Mouse (Mus musculus) large intestine, adult 2 months (tissue): ENCODE results near the gene Kcnk7. TPM values are rescaled to one million over a fixed set of nuclear protein-coding genes. Genes with fewer than 3 reads are reported as not detected.
"Not testable (repeated sequence)": the region's sequence is repeated elsewhere in the genome, so short reads cannot be mapped to it uniquely, and the experiment has no call there.

Experiments
- DNase-seq: peaks from one replicate; pipeline ENCODE4 v3.0.0-alpha.2; 2012; ENCODE audit warnings: low read depth, low spot score
- WGBS: fragments of 180-500 bp; shearing (Covaris S2); methylation state at CpG from one replicate; pipeline ENCODE4 v1.1.7; 2018; 5-methylcytosine and 5-hydroxymethylcytosine counted together
- polyA plus RNA-seq: library from polyadenylated mRNA; depleted of rRNA; stranded (reverse); fragments of >200 nt; gene quantifications from 2 replicates; pipeline ENCODE4 v1.2.3, GENCODE M21; 2012; rRNA removed

The Kcnk7 gene
- 0.18 TPM in 1 of 2 replicates, not detected in the other for polyA plus RNA-seq

- WGBS: 36% methylated on average over 17 of the region's 17 CpGs
These were observed at the start of gene Kcnk7 for GRCm38 (mm10) chr19:5704163-5704800. Gene Kcnk7 (plus strand): TSS chr19:5704367.

DNA sequence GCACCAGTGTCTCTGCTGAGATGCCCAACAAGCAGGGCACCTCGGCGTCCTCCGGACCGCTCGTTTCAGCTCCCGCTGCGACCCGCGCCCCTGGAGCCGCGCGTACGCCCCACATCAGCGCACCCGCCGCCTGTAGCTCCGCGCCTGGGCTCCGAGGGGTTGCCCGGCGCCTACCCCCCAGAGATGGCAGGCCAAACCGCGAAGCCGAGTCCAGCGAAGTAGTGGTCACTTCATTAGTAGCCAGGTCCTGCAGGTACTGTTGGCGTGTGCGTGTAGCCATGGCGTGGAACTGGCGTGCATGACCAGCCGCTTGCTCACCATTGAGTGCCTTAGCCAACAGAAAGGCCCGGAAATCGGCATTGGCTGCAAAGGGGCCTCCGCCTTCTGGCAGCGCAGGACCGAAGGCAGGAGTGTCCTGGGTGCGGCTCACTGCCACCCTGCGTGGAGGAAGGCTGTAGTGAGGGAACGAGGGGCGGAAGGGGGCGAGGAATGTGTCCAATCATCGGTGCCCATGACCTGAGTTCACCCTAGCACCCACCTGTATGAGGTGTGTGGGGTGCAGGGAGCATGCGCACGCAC, 49.4 kb upstream of the Kcnk7 start:
- WGBS: 39% methylated on average over 43 of the region's 43 CpGs
- DNase-seq: no peak

More at GRCm38 (mm10) chr19:5704163-5704800, at the start of gene Kcnk7:
- DNase-seq: no peak

GRCm38 (mm10) chr19:5660942-5661751, 43.0 kb upstream of the Kcnk7 start:
- DNase-seq: no peak
- 74% methylated on average over 16 of the region's 16 CpGs for WGBS

DNA sequence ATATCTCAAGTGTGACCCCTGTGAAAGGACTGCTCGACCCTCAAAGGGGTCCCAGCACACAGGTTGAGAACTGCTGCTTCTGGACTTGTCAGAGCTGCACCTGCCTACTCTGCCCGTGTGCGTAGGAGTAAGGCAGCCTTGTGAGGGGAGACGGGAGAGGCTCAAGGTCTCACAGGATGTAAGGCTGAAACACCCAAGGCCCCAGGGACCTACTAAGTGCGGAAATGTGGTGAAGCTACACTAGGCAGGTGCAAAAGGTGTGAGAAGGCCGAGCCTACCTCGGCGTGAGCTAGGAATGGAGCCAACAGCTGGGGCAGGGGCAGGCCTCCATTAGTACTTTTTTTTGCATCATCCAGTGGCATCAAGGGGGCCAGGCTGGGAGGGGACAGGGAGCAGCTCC, 41.9 kb upstream of the Kcnk7 start:
- DNase-seq: no peak
- WGBS: 65% methylated on average over 8 of the region's 8 CpGs

GRCm38 (mm10) chr19:5662981-5663913, 40.9 kb upstream of the Kcnk7 start, which contains the start of gene Sipa1:
Gene Sipa1 (minus strand): TSS chr19:5663707.
- WGBS: 3% methylated on average over 32 of the region's 32 CpGs
- peak; percentile 70 for DNase-seq

- 95% methylated on average over 10 of the region's 10 CpGs for WGBS
These were observed 39.4 kb upstream of the Kcnk7 start for GRCm38 (mm10) chr19:5664669-5665257.

DNA sequence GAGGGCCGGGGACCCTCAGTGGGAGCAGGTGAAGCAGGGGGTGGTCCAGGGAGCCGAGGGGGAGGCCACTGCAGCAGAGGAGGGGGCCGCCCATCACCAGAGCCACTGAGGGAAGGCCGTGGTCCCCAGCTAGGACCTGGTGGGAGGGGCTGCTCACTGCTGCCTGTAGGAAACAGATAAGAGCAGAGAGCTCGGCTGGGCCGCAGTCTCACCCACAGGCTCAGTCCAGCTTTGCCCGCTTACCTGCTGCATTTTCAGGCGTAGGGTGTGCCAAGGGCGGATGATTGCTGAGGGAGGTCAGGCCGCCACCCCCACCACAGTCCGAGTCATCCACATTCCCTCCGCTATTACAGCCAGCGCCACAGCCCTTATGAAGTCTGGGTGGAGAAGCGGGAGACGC, 38.7 kb upstream of the Kcnk7 start:
- no peak for DNase-seq
- 88% methylated on average over 15 of the region's 15 CpGs for WGBS

More at GRCm38 (mm10) chr19:5664669-5665257, 39.4 kb upstream of the Kcnk7 start:
- no peak for DNase-seq

DNA sequence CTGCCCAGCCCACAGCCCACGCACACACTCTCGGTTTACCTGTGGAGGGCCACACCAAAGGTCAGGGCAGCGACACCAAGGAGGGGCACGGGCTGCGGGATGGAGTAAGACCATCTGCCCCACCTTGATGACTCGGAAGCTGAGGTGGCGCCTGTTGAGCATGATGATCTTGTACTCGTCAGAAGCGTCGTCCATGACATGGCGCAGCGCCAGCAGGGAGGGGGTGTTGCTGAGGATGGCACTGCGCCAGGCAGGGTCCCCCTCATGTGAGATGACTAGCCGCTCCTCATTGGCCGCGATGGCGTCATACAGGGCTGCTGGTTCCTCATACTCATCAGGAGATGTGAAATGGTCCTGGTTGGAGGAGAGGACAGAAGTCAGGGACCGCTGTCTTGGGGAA, 37.8 kb upstream of the Kcnk7 start:
- WGBS: 88% methylated on average over 18 of the region's 18 CpGs
- no peak for DNase-seq

DNA sequence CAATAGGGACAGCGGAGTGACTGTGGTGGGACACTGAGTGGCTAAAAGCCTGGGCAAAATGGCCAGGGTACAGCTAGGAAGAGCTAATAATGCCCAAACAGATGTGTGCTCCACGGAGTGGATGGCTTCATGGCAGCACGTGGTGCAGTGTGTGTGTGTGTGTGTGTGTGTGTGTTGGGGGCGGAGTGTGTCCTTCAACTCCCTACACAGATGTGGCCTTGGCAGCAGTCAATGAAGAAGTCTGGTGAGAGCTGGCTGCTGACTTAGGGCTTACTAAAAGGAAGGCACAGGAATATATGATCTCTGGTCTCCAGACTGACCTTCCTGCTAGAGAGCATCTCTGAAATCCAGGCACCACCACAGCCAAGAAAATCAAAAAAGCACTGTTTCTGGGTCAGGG, 35.8 kb upstream of the Kcnk7 start:
- no peak for DNase-seq
- 67% methylated on average over 4 of the region's 4 CpGs for WGBS

GRCm38 (mm10) chr19:5680432-5680831, 23.7 kb upstream of the Kcnk7 start:
- 86% methylated on average over 4 of the region's 4 CpGs for WGBS
- DNase-seq: no peak

- no peak for DNase-seq
- WGBS: 91% methylated on average over 12 of the region's 12 CpGs
These were observed 19.9 kb upstream of the Kcnk7 start for GRCm38 (mm10) chr19:5684236-5684635.

DNA sequence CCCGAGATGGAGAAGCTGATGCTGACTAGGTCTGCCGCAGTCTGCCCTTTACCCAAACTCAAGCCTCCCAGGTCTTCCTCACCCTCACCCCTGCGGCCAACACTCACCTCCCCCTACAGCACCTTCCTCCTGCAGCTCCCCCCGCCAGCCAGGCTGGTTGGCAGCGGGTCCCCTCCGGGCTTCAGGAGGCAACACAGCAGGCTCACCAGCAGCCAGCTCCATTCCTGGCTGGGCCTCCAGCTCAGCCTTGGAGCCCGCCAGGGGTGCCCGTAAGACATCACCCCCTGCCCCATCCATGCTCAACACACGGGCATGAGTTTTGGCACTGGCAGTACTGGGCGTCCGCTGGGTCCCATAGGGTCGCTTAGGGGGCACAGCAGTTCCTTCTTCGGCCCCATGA, 19.2 kb upstream of the Kcnk7 start:
- DNase-seq: no peak
- WGBS: 90% methylated on average over 13 of the region's 13 CpGs

DNA sequence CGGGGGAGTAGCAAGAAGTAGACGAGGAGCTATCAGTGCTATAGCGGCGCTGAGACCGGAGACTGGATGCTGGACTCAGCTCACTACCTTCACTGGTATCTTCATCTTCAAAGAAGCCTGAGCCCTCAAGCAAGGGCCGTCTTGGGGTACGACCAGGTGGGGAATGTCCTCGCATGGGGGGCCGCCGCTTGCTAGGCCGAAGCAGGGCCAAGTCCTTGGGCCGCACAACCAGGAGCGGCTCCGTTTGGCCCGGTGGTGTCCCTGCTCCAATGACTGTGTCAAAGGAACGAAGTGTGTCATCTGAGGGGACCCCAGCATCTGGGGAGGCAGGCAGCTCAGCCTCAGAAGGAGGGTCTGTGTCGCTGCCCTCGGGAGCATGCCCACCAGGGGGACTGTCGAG, 18.7 kb upstream of the Kcnk7 start:
- no peak for DNase-seq
- 96% methylated on average over 19 of the region's 19 CpGs for WGBS

- DNase-seq: no peak
- WGBS: 95% methylated on average over 11 of the region's 11 CpGs
These were observed 18.3 kb upstream of the Kcnk7 start for GRCm38 (mm10) chr19:5685861-5686260.

GRCm38 (mm10) chr19:5686437-5686836, 17.7 kb upstream of the Kcnk7 start:
- DNase-seq: no peak
- whole genome bisulfite sequencing: 90% methylated on average over 13 of the region's 13 CpGs

GRCm38 (mm10) chr19:5686954-5687353, 17.2 kb upstream of the Kcnk7 start:
- WGBS: 93% methylated on average over 12 of the region's 12 CpGs

DNA sequence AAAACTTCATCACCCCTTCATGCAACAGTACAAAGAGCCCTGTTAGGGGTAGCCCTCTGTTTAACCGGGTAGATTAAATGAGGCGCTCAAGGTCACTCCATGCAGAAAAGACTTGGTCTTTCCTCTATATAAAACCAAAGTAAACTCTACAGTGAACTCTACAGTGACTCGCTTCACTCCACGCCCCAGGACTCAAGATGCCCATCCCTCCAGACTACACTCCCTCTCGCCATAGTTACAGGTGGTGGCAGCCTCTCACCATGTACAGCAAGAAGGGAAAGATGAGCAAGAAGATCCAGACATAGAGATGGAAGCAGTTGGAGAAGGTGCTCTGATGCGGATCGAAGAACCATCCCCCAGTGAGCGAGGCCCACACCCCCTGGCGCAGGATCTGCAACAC, 16.4 kb upstream of the Kcnk7 start:
- 9% methylated on average over 9 of the region's 9 CpGs for WGBS

More at GRCm38 (mm10) chr19:5686954-5687353, 17.2 kb upstream of the Kcnk7 start:
- not testable (repeated sequence) for DNase-seq

GRCm38 (mm10) chr19:5688200-5689087, 15.7 kb upstream of the Kcnk7 start, which contains the start of the genes Map3k11 and Pcnx3:
Gene Map3k11 (plus strand): TSS chr19:5688742.
Gene Pcnx3 (minus strand): TSS chr19:5688908.
- DNase-seq: peak; percentile 96
- WGBS: under 1% methylated on average over 68 of the region's 69 CpGs

More for the DNA sequence above, 16.4 kb upstream of the Kcnk7 start:
- DNase-seq: no peak
